Mouse (Mus musculus): Measurements from ENCODE around the gene Hbb-bt. TPM values are rescaled to one million over a fixed set of nuclear protein-coding genes. Genes with fewer than 3 reads are reported as not detected.

Hbb-bt gene
- total and polyA plus RNA-seq, 3 experiments, result 0.42 to 5.6 (median 4.3) TPM

GRCm38 (mm10) chr7:103844525-103845325 lies 30.9 kb upstream of the Hbb-bt start:
- Histone ChIP-seq H3K4me1 (ENCODE audit: control insufficient read depth in 1 of 2, insufficient read depth in 2 of 2) (peaks cover 0 to 8% of the 10 kb centered on the region in 2 experiments; a peak in 2 of 4 replicates), H3K27ac (ENCODE audit: insufficient read depth, low read depth) (no peak overlapping the region; the same call in 1 of the 2 replicates), H3K4me3 (replicated peaks in 1 of 3; ENCODE audit: low read depth in 2 of 3, low read length in 2 of 3, poor library complexity in 1 of 3) (no peak overlapping the region), H3K4me2 (ENCODE audit: insufficient read depth, low read depth, poor library complexity, severe bottlenecking) (no peak overlapping the region), H3K27me3 (replicated peaks) (no peaks in the 10 kb centered on the region), H3K36me3 (replicated peaks in 1 of 2; ENCODE audit: control insufficient read depth in 1 of 2, insufficient read depth in 1 of 2, low read length in 1 of 2) (no peaks in the 10 kb centered on the region), H3K9ac (ENCODE audit: insufficient read depth, low read depth) (no peak overlapping the region), H3K9me3 (replicated peaks; ENCODE audit: low read length) (no peaks in the 10 kb centered on the region), H3K79me2 (replicated peaks; ENCODE audit: control insufficient read depth, extremely low read depth, insufficient read depth, poor library complexity, severe bottlenecking) (no peaks in the 10 kb centered on the region)
- DNase-seq (ENCODE audit: extremely low read depth), result no peak
- dilution Hi-C loops (cut with MboI; ENCODE audit: extremely low pct_ligation_motif_present, extremely low pct_unique_long_range_greater_than_20kb, low sequenced_read_pairs), result no loop called here
- in situ Hi-C loops (cut with MboI; ENCODE audit: low pct_ligation_motif_present, low pct_unique_long_range_greater_than_20kb, low sequenced_read_pairs), result no loop called here
- no peak for TF ChIP-seq POLR2A (IDR thresholded peaks at IDR 0.05; ENCODE audit: low read depth, low read length)
- no peak for TF ChIP-seq ZMIZ1 (IDR thresholded peaks at IDR 0.05; ENCODE audit: low read depth, low read length)
- TF ChIP-seq CHD1 (IDR thresholded peaks at IDR 0.05; ENCODE audit: low read depth, low read length), result no peak
- no peak for TF ChIP-seq USF2 (conservative IDR thresholded peaks at IDR 0.05; ENCODE audit: low read depth, low read length)
- TF ChIP-seq PAX5 (IDR thresholded peaks at IDR 0.05; ENCODE audit: low read length), result no peak

GRCm38 (mm10) chr7:103843034-103843433 lies 29.2 kb upstream of the Hbb-bt start, which contains the start of gene Hbb-bh1:
Gene Hbb-bh1 (minus strand): TSS chr7:103843164.
- dilution Hi-C loops (cut with MboI; ENCODE audit: extremely low pct_ligation_motif_present, extremely low pct_unique_long_range_greater_than_20kb, low sequenced_read_pairs), result no loop called here
- Histone ChIP-seq H3K36me3 (replicated peaks in 1 of 2; ENCODE audit: control insufficient read depth in 1 of 2, insufficient read depth in 1 of 2, low read length in 1 of 2) (no peaks in the 10 kb centered on the region), H3K9me3 (replicated peaks; ENCODE audit: low read length) (no peaks in the 10 kb centered on the region), H3K4me2 (ENCODE audit: insufficient read depth, low read depth, poor library complexity, severe bottlenecking) (no peak within 1 kb of the TSS), H3K27me3 (replicated peaks) (no peaks in the 10 kb centered on the region), H3K79me2 (replicated peaks; ENCODE audit: control insufficient read depth, extremely low read depth, insufficient read depth, poor library complexity, severe bottlenecking) (no peaks in the 10 kb centered on the region), H3K4me1 (ENCODE audit: control insufficient read depth in 1 of 2, insufficient read depth in 2 of 2) (peaks cover 0 to 8% of the 10 kb centered on the region in 2 experiments; a peak in 2 of 4 replicates), H3K27ac (ENCODE audit: insufficient read depth, low read depth) (no peak within 1 kb of the TSS), H3K9ac (ENCODE audit: insufficient read depth, low read depth) (no peak within 1 kb of the TSS), H3K4me3 (replicated peaks in 1 of 3; ENCODE audit: low read depth in 2 of 3, low read length in 2 of 3, poor library complexity in 1 of 3) (no peak within 1 kb of the TSS)
- in situ Hi-C loops (cut with MboI; ENCODE audit: low pct_ligation_motif_present, low pct_unique_long_range_greater_than_20kb, low sequenced_read_pairs), result no loop called here
- TF ChIP-seq PAX5 (IDR thresholded peaks at IDR 0.05; ENCODE audit: low read length), result no peak
- TF ChIP-seq MYC (IDR thresholded peaks at IDR 0.05; ENCODE audit: low read depth, low read length), result no peak
- no peak for TF ChIP-seq TCF12 (IDR thresholded peaks at IDR 0.05; ENCODE audit: low read depth, low read length)
- no peak for TF ChIP-seq SMC3 (IDR thresholded peaks at IDR 0.05; ENCODE audit: low read depth, low read length)
- TF ChIP-seq CTCF (conservative IDR thresholded peaks at IDR 0.05 in 1 of 2, IDR thresholded peaks at IDR 0.05 in 1 of 2; ENCODE audit: low read depth in 2 of 2, low read length in 2 of 2), result no peak
- TF ChIP-seq MEF2A (IDR thresholded peaks at IDR 0.05; ENCODE audit: borderline replicate concordance, low read depth, low read length), result no peak
- TF ChIP-seq MAFK (IDR thresholded peaks at IDR 0.05; ENCODE audit: insufficient replicate concordance, low read length), result no peak
- TF ChIP-seq EP300 (IDR thresholded peaks at IDR 0.05; ENCODE audit: low read length), result no peak
- TF ChIP-seq IRF4 (IDR thresholded peaks at IDR 0.05; ENCODE audit: low read depth, low read length), result no peak
- TF ChIP-seq JUND (conservative IDR thresholded peaks at IDR 0.05; ENCODE audit: low read depth, low read length), result no peak
- TF ChIP-seq ZKSCAN1 (IDR thresholded peaks at IDR 0.05; ENCODE audit: borderline replicate concordance, low read depth, low read length), result no peak
- TF ChIP-seq SIN3A (IDR thresholded peaks at IDR 0.05; ENCODE audit: low read length), result no peak
- TF ChIP-seq UBTF (IDR thresholded peaks at IDR 0.05; ENCODE audit: low read depth, low read length), result no peak
- TF ChIP-seq ELF1 (IDR thresholded peaks at IDR 0.05; ENCODE audit: low read depth, low read length), result no peak
- no peak for TF ChIP-seq JUN (IDR thresholded peaks at IDR 0.05; ENCODE audit: insufficient read depth, low read depth, low read length)
- TF ChIP-seq ETS1 (conservative IDR thresholded peaks at IDR 0.05; ENCODE audit: low read depth, low read length), result no peak
- DNase-seq (ENCODE audit: extremely low read depth), result no peak
